Mouse (Mus musculus) embryonic facial prominence, embryonic 11.5 days (tissue): ENCODE measurements around the gene Ahr. TPM values are rescaled to one million over a fixed set of nuclear protein-coding genes. Genes with fewer than 3 reads are reported as not detected.

ENCODE experiments used
- ATAC-seq: fragments of 200-750 bp; cut with Nextera tagmentation; replicated peaks from 2 replicates; pipeline ENCODE4 v1.8.0; 2017; ENCODE audit warnings: low read depth; ENCODE audit not compliant: insufficient number of reproducible peaks, low FRiP score, low TSS enrichment
- DNase-seq: peaks from one replicate; pipeline ENCODE4 v3.0.0-alpha.2; 2015; ENCODE audit warnings: low spot score
- H3K27ac ChIP-seq: fragments of 300-500 bp; sonication (generic); replicated peaks from 2 replicates; pipeline ENCODE4 v1.5.1; 2014; ENCODE audit warnings: mild to moderate bottlenecking, low read depth, low read length, control low read depth
- H3K27me3 ChIP-seq: fragments of 300-500 bp; sonication (generic); 2 replicates; pipeline ENCODE4 v1.6.1; 2014; ENCODE audit warnings: mild to moderate bottlenecking, low read length, moderate library complexity, mixed read lengths; ENCODE audit not compliant: control insufficient read depth, insufficient read depth
- H3K36me3 ChIP-seq: fragments of 300-500 bp; sonication (generic); replicated peaks from 2 replicates; pipeline ENCODE4 v1.6.1; 2014; ENCODE audit warnings: low read depth, mild to moderate bottlenecking, low read length, moderate library complexity, mixed read lengths; ENCODE audit not compliant: control insufficient read depth, insufficient read depth
- H3K4me1 ChIP-seq: fragments of 300-500 bp; sonication (generic); 2 replicates; pipeline ENCODE4 v1.6.1; 2014; ENCODE audit warnings: low read length, mixed read lengths; ENCODE audit not compliant: control insufficient read depth, insufficient read depth
- H3K4me2 ChIP-seq: fragments of 300-500 bp; sonication (generic); 2 replicates; pipeline ENCODE4 v1.6.1; 2014; ENCODE audit warnings: low read depth, mild to moderate bottlenecking, control low read depth, low read length, moderate library complexity
- H3K4me3 ChIP-seq: fragments of 300-500 bp; sonication (generic); 2 replicates; pipeline ENCODE4 v1.5.1; 2014; ENCODE audit warnings: low read depth, low read length, control low read depth
- H3K9ac ChIP-seq: fragments of 300-500 bp; sonication (generic); replicated peaks from 2 replicates; pipeline ENCODE4 v1.6.1; 2014; ENCODE audit warnings: mild to moderate bottlenecking, control low read depth, low read length
- H3K9me3 ChIP-seq: fragments of 300-500 bp; sonication (generic); replicated peaks from 2 replicates; pipeline ENCODE4 v1.6.1; 2016; ENCODE audit warnings: mild to moderate bottlenecking, low read length, inconsistent platforms, mixed read lengths; ENCODE audit not compliant: control insufficient read depth
- WGBS: fragments of 180-500 bp; shearing (Covaris S2); extraction: QIAGEN DNeasy Blood & Tissue Kit; methylation state at CpG from one replicate; pipeline ENCODE4 v1.1.7; 2014; 5-methylcytosine and 5-hydroxymethylcytosine counted together
- polyA plus RNA-seq: library from polyadenylated mRNA; unstranded; fragments of >200 nt; fragmentation: Nextera tagmentation; extraction: Ambion mirVana; gene quantifications from 2 replicates; pipeline ENCODE4 v1.2.1, GENCODE M21; 2014

Ahr gene
- polyA plus RNA-seq, 1 experiment from 2014 or later, result 4.3 TPM

- H3K4me2 ChIP-seq, result no peak overlapping the region
- WGBS, result 80% methylated on average over 3 of the region's 3 CpGs
- H3K4me1 ChIP-seq, result no peaks in the 10 kb centered on the region
- ATAC-seq, result no peak
- H3K27ac ChIP-seq, result no peak overlapping the region
- H3K27me3 ChIP-seq, result no peaks in the 10 kb centered on the region
- no peak for DNase-seq
- no peaks in the 10 kb centered on the region for H3K9me3 ChIP-seq
- no peaks in the 10 kb centered on the region for H3K36me3 ChIP-seq
- no peak overlapping the region for H3K4me3 ChIP-seq
- no peak overlapping the region for H3K9ac ChIP-seq
Measured at GRCm38 (mm10) chr12:35553174-35553573, 18.3 kb upstream of the Ahr start.

GRCm38 (mm10) chr12:35550299-35550698 is 15.5 kb upstream of the Ahr start:
- no peaks in the 10 kb centered on the region for H3K36me3 ChIP-seq
- no peak overlapping the region for H3K4me3 ChIP-seq
- ATAC-seq (no peak), DNase-seq (no peak)
- no peaks in the 10 kb centered on the region for H3K4me1 ChIP-seq
- no peaks in the 10 kb centered on the region for H3K27me3 ChIP-seq
- no peak overlapping the region for H3K9ac ChIP-seq
- H3K27ac ChIP-seq, result no peak overlapping the region
- H3K4me2 ChIP-seq, result no peak overlapping the region
- H3K9me3 ChIP-seq, result no peaks in the 10 kb centered on the region

- Histone ChIP-seq H3K36me3 (no peaks in the 10 kb centered on the region), H3K27me3 (no peaks in the 10 kb centered on the region), H3K9ac (no peak overlapping the region), H3K4me3 (no peak overlapping the region), H3K9me3 (no peaks in the 10 kb centered on the region), H3K27ac (no peak overlapping the region), H3K4me1 (no peaks in the 10 kb centered on the region), H3K4me2 (no peak overlapping the region)
- ATAC-seq, result no peak
- no peak for DNase-seq
- 83% methylated on average over 3 of the region's 3 CpGs for WGBS
Measured at GRCm38 (mm10) chr12:35542836-35543235, 8.0 kb upstream of the Ahr start.

GRCm38 (mm10) chr12:35538843-35539242 is 4.0 kb upstream of the Ahr start:
- Histone ChIP-seq H3K27me3 (no peaks in the 10 kb centered on the region), H3K9me3 (no peaks in the 10 kb centered on the region), H3K9ac (no peak overlapping the region), H3K36me3 (no peaks in the 10 kb centered on the region), H3K4me3 (no peak overlapping the region), H3K4me1 (no peaks in the 10 kb centered on the region), H3K27ac (no peak overlapping the region), H3K4me2 (no peak overlapping the region)
- 23% methylated on average over 3 of the region's 3 CpGs for whole genome bisulfite sequencing
- ATAC-seq (no peak), DNase-seq (peak; percentile 6)

GRCm38 (mm10) chr12:35534114-35534753 is 604 bp downstream of the Ahr start:
- H3K4me1 ChIP-seq, result no peaks in the 10 kb centered on the region
- no peak overlapping the region for H3K27ac ChIP-seq
- WGBS, result under 1% methylated on average over 49 of the region's 49 CpGs
- ATAC-seq (no peak), DNase-seq (peak; percentile 19)
- H3K36me3 ChIP-seq, result no peaks in the 10 kb centered on the region
- peak overlapping the region; percentile 70 for H3K4me3 ChIP-seq
- H3K9ac ChIP-seq, result peak overlapping the region; percentile 57
- no peaks in the 10 kb centered on the region for H3K9me3 ChIP-seq
- peak overlapping the region; percentile 100 for H3K4me2 ChIP-seq
- no peaks in the 10 kb centered on the region for H3K27me3 ChIP-seq

GRCm38 (mm10) chr12:35533748-35534113 is 1.1 kb downstream of the Ahr start:
- Histone ChIP-seq H3K9me3 (no peaks in the 10 kb centered on the region), H3K4me1 (no peaks in the 10 kb centered on the region), H3K27me3 (no peaks in the 10 kb centered on the region), H3K36me3 (no peaks in the 10 kb centered on the region), H3K9ac (no peak overlapping the region), H3K4me2 (peak overlapping the region; percentile 100), H3K27ac (no peak overlapping the region), H3K4me3 (peak overlapping the region; percentile 70)
- no peak for ATAC-seq
- no peak for DNase-seq

- H3K4me2 ChIP-seq, result no peak overlapping the region
- ATAC-seq (no peak), DNase-seq (no peak)
- H3K9ac ChIP-seq, result no peak overlapping the region
- no peak overlapping the region for H3K27ac ChIP-seq
- no peaks in the 10 kb centered on the region for H3K4me1 ChIP-seq
- no peaks in the 10 kb centered on the region for H3K36me3 ChIP-seq
- 76% methylated on average over 5 of the region's 5 CpGs for WGBS
- H3K9me3 ChIP-seq, result no peaks in the 10 kb centered on the region
- no peak overlapping the region for H3K4me3 ChIP-seq
- H3K27me3 ChIP-seq, result no peaks in the 10 kb centered on the region
Measured at GRCm38 (mm10) chr12:35533133-35533532, 1.7 kb downstream of the Ahr start.

- 19% methylated on average over 5 of the region's 5 CpGs for WGBS
- H3K4me2 ChIP-seq, result no peak overlapping the region
- H3K9me3 ChIP-seq, result no peaks in the 10 kb centered on the region
- H3K36me3 ChIP-seq, result no peaks in the 10 kb centered on the region
- H3K27me3 ChIP-seq, result no peaks in the 10 kb centered on the region
- H3K4me1 ChIP-seq, result no peaks in the 10 kb centered on the region
- no peak for ATAC-seq
- H3K27ac ChIP-seq, result no peak overlapping the region
- H3K4me3 ChIP-seq, result no peak overlapping the region
- H3K9ac ChIP-seq, result no peak overlapping the region
- DNase-seq, result peak; percentile 81
Measured at GRCm38 (mm10) chr12:35532151-35532550, 2.7 kb downstream of the Ahr start.
